Mouse (Mus musculus) stomach, embryonic 16.5 days (tissue): Measurements from ENCODE around the gene Ncoa7. TPM values are rescaled to one million over a fixed set of nuclear protein-coding genes. Genes with fewer than 3 reads are reported as not detected.
"Not testable (repeated sequence)": the region's sequence is repeated elsewhere in the genome, so short reads cannot be mapped to it uniquely, and the experiment has no call there.

Experiments
- ATAC-seq: fragments of 200-750 bp; cut with Nextera tagmentation; 2 replicates; pipeline ENCODE4 v1.8.0; 2017; ENCODE audit warnings: moderate number of reproducible peaks, moderate TSS enrichment; ENCODE audit not compliant: insufficient read depth, low FRiP score
- H3K27ac ChIP-seq: fragments of 300-500 bp; sonication (generic); 2 replicates; pipeline ENCODE4 v1.5.1; 2014; ENCODE audit warnings: low read length
- H3K27me3 ChIP-seq: fragments of 300-500 bp; sonication (generic); 2 replicates; pipeline ENCODE4 v1.6.1; 2014; ENCODE audit warnings: low read length, control low read depth, mixed read lengths; ENCODE audit not compliant: control insufficient read depth, insufficient read depth
- H3K36me3 ChIP-seq: fragments of 300-500 bp; sonication (generic); 2 replicates; pipeline ENCODE4 v1.6.1; 2014; ENCODE audit warnings: low read length; ENCODE audit not compliant: control insufficient read depth, insufficient read depth
- H3K4me1 ChIP-seq: fragments of 300-500 bp; sonication (generic); 2 replicates; pipeline ENCODE4 v1.6.1; 2014; ENCODE audit warnings: low read length, control low read depth, mixed read lengths; ENCODE audit not compliant: control insufficient read depth, insufficient read depth
- H3K4me2 ChIP-seq: fragments of 300-500 bp; sonication (generic); 2 replicates; pipeline ENCODE4 v1.6.1; 2014; ENCODE audit warnings: low read depth, low read length, mixed read lengths
- H3K4me3 ChIP-seq: fragments of 300-500 bp; sonication (generic); replicated peaks from 2 replicates; pipeline ENCODE4 v1.5.1; 2014; ENCODE audit warnings: mild to moderate bottlenecking, low read length
- H3K9ac ChIP-seq: fragments of 300-500 bp; sonication (generic); 2 replicates; pipeline ENCODE4 v1.6.1; 2014; ENCODE audit warnings: low read length
- H3K9me3 ChIP-seq: fragments of 300-500 bp; sonication (generic); replicated peaks from 2 replicates; pipeline ENCODE4 v1.6.1; 2016; ENCODE audit warnings: low read length, control low read depth; ENCODE audit not compliant: control insufficient read depth
- WGBS: fragments of 180-500 bp; shearing (Covaris S2); extraction: QIAGEN DNeasy Blood & Tissue Kit; methylation state at CpG from one replicate; pipeline ENCODE4 v1.1.7; 2014; 5-methylcytosine and 5-hydroxymethylcytosine counted together
- polyA plus RNA-seq: library from polyadenylated mRNA; unstranded; fragments of >200 nt; fragmentation: Nextera tagmentation; extraction: Ambion mirVana; gene quantifications from 2 replicates; pipeline ENCODE4 v1.2.1, GENCODE M21; 2015

Gene Ncoa7
- polyA plus RNA-seq, 1 experiment from 2014 or later, result 11.9 TPM

- Histone ChIP-seq H3K4me2 (no peak overlapping the region), H3K4me3 (no peak overlapping the region), H3K9me3 (no peaks in the 10 kb centered on the region), H3K36me3 (no peaks in the 10 kb centered on the region), H3K27ac (no peak overlapping the region), H3K9ac (no peak overlapping the region), H3K4me1 (no peaks in the 10 kb centered on the region), H3K27me3 (no peaks in the 10 kb centered on the region)
- no peak for ATAC-seq
Observed at GRCm38 (mm10) chr10:30629977-30630376, 173.1 kb downstream of the Ncoa7 start.

GRCm38 (mm10) chr10:30629513-30629912, 173.6 kb downstream of the Ncoa7 start, which contains the start of gene Hint3:
Gene Hint3, minus strand, starts transcription at chr10:30629632.
- Histone ChIP-seq H3K27me3 (no peaks in the 10 kb centered on the region), H3K9ac (no peak within 1 kb of the TSS), H3K9me3 (no peaks in the 10 kb centered on the region), H3K4me2 (no peak within 1 kb of the TSS), H3K27ac (no peak within 1 kb of the TSS), H3K4me1 (no peaks in the 10 kb centered on the region), H3K36me3 (no peaks in the 10 kb centered on the region), H3K4me3 (no peak within 1 kb of the TSS)
- ATAC-seq, result no peak
- 81% methylated on average over 3 of the region's 3 CpGs for WGBS

- 90% methylated on average over 11 of the region's 11 CpGs for WGBS
- H3K4me3 ChIP-seq, H3K9me3 ChIP-seq, ATAC-seq, H3K27me3 ChIP-seq, H3K9ac ChIP-seq, H3K36me3 ChIP-seq, H3K4me1 ChIP-seq, H3K4me2 ChIP-seq, H3K27ac ChIP-seq: not testable (repeated sequence)
Observed at GRCm38 (mm10) chr10:30628444-30628843, 174.7 kb downstream of the Ncoa7 start.

GRCm38 (mm10) chr10:30627548-30627947, 175.6 kb downstream of the Ncoa7 start:
- no peaks in the 10 kb centered on the region for H3K36me3 ChIP-seq
- no peak overlapping the region for H3K27ac ChIP-seq
- H3K4me2 ChIP-seq, result no peak overlapping the region
- H3K4me1 ChIP-seq, result no peaks in the 10 kb centered on the region
- ATAC-seq, result no peak
- no peak overlapping the region for H3K4me3 ChIP-seq
- no peaks in the 10 kb centered on the region for H3K9me3 ChIP-seq
- no peak overlapping the region for H3K9ac ChIP-seq
- WGBS, result 33% methylated on average over 1 of the region's 1 CpGs
- H3K27me3 ChIP-seq, result no peaks in the 10 kb centered on the region

GRCm38 (mm10) chr10:30624161-30625019, 178.7 kb downstream of the Ncoa7 start:
- Histone ChIP-seq H3K36me3 (no peaks in the 10 kb centered on the region), H3K4me1 (no peaks in the 10 kb centered on the region), H3K9me3 (no peaks in the 10 kb centered on the region), H3K27me3 (no peaks in the 10 kb centered on the region), H3K4me3 (no peak overlapping the region), H3K27ac (no peak overlapping the region), H3K4me2 (no peak overlapping the region), H3K9ac (no peak overlapping the region)
- 65% methylated on average over 5 of the region's 5 CpGs for WGBS
- ATAC-seq, result no peak

GRCm38 (mm10) chr10:30622928-30623327, 180.2 kb downstream of the Ncoa7 start:
- Histone ChIP-seq H3K9me3 (no peaks in the 10 kb centered on the region), H3K4me1 (no peaks in the 10 kb centered on the region), H3K27me3 (no peaks in the 10 kb centered on the region)

GRCm38 (mm10) chr10:30618918-30619210, 184.3 kb downstream of the Ncoa7 start:
- 53% methylated on average over 3 of the region's 3 CpGs for WGBS
- ATAC-seq, result no peak
- peak overlapping the region; percentile 78 for H3K4me3 ChIP-seq
- H3K27ac ChIP-seq, result peak overlapping the region; percentile 98; the same call in 1 of the 2 replicates
- H3K9ac ChIP-seq, result peak overlapping the region; percentile 87; the same call in 1 of the 2 replicates
- H3K9me3 ChIP-seq, result no peaks in the 10 kb centered on the region
- peak overlapping the region; percentile 90 for H3K4me2 ChIP-seq
- H3K27me3 ChIP-seq, result no peaks in the 10 kb centered on the region
- H3K36me3 ChIP-seq, result no peaks in the 10 kb centered on the region
- H3K4me1 ChIP-seq, result no peaks in the 10 kb centered on the region

More at GRCm38 (mm10) chr10:30622928-30623327, 180.2 kb downstream of the Ncoa7 start:
- H3K27ac ChIP-seq, result no peak overlapping the region
- no peak overlapping the region for H3K4me3 ChIP-seq
- no peak overlapping the region for H3K4me2 ChIP-seq
- no peak for ATAC-seq
- H3K36me3 ChIP-seq, result no peaks in the 10 kb centered on the region
- H3K9ac ChIP-seq, result no peak overlapping the region

- Histone ChIP-seq H3K36me3 (no peaks in the 10 kb centered on the region), H3K9ac (peak overlapping the region; percentile 87), H3K4me1 (no peaks in the 10 kb centered on the region), H3K27me3 (no peaks in the 10 kb centered on the region), H3K4me2 (peak overlapping the region; percentile 90), H3K27ac (peak overlapping the region; percentile 98), H3K4me3 (peak overlapping the region; percentile 78), H3K9me3 (no peaks in the 10 kb centered on the region)
- ATAC-seq, result peak; percentile 100
- 1% methylated on average over 49 of the region's 49 CpGs for WGBS
Observed at GRCm38 (mm10) chr10:30618091-30618917, 184.8 kb downstream of the Ncoa7 start.

- Histone ChIP-seq H3K4me2 (no peak overlapping the region), H3K27ac (no peak overlapping the region), H3K27me3 (no peaks in the 10 kb centered on the region), H3K9me3 (no peaks in the 10 kb centered on the region), H3K9ac (no peak overlapping the region), H3K4me3 (no peak overlapping the region), H3K4me1 (no peaks in the 10 kb centered on the region), H3K36me3 (no peaks in the 10 kb centered on the region)
- WGBS, result 69% methylated on average over 4 of the region's 4 CpGs
- no peak for ATAC-seq
Observed at GRCm38 (mm10) chr10:30613039-30613438, 190.1 kb downstream of the Ncoa7 start.
